Mouse (Mus musculus) heart, adult 9 months (tissue): Measurements from ENCODE around the gene Cdk1.
"Not testable (repeated sequence)": the region's sequence is repeated elsewhere in the genome, so short reads cannot be mapped to it uniquely, and the experiment has no call there.

Experiments used
- DNase-seq, 2 experiments: peaks; one replicate each; pipeline ENCODE4 v3.0.0; 2022; ENCODE audit warnings: low spot score in 2 of 2

Gene Cdk1

DNA sequence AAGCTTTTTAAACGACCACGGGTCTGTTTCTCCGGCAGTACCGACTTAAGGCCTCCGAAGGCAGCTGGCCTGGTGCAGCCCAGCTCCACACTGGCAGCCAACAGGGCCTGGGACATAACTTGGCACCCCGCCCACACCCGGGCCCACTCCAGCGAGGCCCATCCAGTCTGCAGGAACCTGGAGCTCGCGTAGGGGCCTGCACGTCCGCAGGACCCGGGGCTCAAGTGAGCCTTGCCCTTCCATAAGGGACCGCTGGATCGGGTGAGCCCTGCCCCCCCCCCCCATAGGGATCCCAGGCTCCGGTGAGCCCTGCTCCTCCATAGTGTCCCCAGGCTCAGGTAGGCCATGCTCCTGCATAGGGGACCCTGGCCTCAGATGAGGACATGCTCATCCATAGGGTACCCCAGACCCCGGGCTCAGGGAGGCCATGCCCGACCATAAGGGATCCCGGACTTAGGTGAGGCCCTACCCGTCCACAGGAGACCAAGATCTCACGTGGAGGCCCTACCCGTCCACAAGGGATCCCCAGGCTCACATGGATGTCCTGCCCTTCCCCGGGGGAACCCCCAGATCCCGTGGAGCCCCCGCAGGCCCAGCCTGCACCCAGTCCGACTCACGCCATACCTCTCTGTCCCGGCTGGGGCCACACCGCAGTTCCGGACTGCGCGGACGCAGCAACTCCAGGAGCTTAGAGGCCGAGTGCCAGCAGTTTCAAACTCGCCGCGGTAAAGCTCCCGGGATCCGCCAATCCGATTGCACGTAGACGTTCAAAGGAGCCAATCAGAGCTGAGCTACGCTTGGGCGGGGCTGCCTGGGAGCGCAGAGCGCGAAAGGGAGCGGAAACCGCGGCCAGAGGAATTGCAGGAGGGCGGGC lies at the start of gene Cdk1:
TSS of gene Cdk1 (minus strand) at position 727 of the 874 bp plus-strand sequence.
- DNase-seq = peak; percentile 97

DNA sequence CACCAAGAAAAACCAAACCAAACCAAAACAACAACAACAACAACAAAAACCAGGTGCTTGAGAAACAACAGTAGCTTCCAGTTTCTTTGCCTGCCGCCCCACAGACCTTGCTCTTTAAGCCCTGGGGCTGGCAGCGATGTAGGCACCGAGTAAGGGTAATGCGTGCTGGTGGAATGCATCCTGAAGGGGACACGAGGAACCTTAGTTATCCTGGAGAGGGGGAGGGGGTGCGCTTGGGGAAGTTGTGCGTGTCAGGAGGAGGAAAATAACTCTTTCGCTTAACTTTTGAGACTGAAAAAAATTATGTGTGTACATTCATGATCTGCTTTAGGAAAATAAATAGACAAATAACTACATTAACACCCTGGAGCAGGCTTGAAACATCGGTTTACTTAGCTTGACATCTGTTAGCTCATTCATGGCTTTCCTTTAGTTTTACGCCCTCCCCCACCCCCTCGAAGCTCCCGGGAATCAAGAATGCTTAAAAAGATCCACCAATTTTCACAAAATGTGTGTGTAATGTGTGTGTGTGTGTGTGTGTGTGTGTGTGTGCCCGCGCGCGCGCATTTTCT lies 47.2 kb upstream of the Cdk1 start:
- DNase-seq = no peak

DNA sequence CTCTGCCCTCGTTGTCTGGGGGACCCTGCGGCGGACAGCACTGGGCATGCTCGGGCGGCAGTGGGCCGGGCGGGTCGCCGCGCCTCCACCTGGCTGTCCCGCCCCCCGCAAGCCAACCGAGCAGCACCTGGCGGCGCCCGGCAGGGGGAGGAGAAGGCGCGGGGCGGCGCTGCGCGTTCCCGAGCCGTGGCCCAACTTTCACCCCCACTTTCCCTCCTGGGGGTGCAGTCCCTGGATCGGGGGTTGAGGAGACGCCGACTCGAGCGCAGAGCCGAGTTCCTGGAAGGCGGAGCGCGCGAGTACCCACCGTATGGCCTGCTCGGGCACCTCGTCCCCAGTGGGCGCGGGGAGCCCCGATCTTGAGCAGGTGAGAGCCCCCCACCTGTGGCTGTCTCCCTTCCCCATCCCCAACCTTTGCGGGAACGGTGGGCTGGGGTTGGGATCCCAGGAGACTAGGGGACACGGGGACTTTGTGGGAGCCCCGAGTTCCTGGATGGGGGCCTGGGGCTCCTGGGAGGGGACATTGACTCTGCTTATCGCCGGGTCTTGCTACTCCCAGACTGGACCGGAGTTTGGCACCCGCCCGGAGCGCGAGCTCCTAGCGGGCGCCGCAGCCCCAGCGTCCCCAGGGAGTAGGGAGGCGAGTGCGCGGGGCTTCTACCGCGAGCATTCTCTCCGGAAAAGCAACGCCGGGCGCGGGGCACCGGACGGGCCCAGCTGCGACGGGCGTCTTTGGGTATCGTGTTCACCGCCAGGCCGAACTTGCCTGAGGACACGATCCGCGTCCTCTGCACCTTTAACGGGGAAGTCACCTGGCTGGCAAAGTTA lies 46.2 kb upstream of the Cdk1 start, which contains the start of gene Ank3:
TSS of gene Ank3 (plus strand) at position 11 of the 828 bp plus-strand sequence.
- no peak for DNase-seq

DNA sequence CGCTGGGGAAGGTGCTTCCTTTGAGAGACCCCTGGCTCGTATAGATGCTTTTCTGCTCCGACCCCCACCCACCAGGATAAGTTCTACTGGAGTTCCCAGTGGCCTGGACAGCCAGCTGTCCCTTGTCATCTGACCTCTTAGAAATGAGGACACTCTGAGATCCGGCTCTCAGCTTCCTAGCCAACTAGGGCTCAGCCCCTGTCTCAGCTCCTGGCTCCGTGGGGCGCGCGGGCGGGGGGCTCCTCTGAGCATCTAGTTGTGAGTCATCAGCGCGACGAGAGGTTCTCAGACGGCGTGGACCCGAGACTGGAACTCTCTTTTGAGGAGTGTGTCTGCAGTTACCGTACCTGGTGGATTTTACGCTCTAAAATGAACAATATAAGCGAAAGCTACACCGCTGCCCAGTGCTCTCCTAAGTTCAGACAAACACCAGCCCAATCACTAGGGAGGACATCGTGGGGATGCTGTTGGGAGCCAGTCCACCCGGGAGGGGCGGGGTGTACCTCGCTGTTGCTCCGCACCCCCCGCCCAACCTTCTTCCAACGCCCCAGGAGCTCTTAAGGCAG lies 45.5 kb upstream of the Cdk1 start:
- DNase-seq = no peak

DNA sequence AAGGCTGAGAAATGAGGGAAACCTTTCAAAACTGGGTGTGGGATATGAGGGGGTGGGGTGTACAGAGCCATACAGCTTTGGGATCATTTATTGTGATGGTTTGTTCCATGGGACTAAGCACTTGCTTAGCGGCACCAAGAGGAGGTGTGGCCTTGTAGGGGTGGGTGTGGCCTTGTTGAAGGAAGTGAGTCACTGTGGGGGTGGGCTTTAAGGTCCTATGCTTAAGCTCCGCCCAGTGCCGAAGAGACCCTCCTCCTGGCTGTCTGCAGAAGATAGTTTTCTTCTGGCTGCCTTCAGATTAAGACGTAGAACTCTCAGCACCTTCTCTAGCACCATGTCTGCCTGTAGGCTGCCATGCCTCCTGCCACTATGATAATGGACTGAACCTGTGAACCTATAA lies 36.8 kb upstream of the Cdk1 start:
- no peak for DNase-seq

DNA sequence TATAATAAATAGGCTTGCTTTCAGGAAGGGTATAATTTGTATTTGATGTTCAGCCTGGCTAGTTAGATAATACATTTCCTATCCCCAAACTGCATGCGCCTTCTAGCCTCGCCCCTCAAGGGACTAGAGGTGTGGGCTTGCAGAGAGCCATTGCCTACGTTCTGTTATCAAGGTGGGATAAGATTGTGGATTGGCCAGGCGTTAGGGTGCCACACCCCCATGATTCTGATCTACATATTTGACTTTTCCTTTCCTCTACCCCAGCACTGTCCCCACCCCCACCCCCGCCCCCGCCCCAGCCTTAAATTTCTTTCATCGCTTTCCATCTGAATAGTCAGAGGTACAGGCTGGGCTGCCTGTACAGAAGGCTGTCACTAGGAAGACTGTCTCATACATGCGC lies 34.0 kb upstream of the Cdk1 start:
- no peak for DNase-seq

DNA sequence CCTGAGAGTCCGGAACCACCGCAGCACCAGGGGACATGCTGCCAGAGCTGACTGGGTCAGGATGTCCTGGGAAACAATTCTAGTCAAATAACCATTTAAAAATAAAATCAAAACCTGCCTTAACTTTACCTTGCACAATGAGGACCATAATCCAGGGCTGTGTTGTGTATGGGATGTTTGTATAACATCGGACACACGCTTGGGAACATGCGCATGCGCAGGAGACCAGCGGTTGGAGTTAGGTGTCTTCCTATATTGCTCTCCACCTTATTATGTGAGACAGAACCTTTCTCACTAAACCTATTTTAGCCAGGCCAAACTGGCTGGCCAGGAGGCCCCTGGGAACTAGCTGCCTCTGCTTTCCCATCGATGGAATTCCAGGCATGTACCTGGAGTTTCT lies 32.4 kb upstream of the Cdk1 start:
- DNase-seq = no peak

DNA sequence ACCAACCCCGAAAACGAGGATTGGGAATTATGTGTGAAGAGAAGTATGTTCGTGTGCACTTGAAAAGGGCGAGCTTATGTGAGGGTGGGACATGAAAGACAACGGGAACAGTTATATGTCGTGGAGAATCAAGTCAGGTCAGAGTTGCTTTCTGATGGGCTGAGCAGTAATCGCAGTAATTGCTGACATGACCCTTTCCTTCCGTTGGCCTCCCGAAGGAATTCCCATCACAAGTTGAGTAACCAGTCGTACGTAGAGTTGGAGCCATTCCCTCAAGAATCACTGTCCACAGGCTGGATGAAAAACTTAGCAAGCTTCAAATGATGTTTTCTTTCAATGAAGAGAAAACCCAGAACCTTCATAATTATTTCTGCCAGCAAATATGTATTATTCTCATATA lies 31.9 kb upstream of the Cdk1 start:
- DNase-seq = no peak

DNA sequence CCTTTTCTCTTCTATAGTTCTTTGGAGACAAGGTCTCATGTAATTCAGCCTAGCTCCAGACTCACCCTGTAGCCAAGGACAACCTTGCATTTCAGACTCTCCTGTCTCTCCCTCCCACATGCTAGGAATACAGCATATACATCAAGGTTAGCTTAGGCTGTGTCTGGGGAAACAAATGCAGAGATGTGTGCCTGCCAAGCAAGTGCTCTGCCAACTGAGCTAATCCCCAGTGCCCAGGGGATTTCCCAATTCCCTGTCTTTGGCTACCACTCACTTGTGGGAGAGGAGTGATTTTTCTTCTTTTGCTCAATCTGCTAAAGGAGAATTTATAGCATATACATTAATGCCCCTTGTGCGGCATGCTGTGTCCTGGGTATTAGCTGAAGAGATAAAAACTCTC lies 30.4 kb upstream of the Cdk1 start:
- DNase-seq = no peak

DNA sequence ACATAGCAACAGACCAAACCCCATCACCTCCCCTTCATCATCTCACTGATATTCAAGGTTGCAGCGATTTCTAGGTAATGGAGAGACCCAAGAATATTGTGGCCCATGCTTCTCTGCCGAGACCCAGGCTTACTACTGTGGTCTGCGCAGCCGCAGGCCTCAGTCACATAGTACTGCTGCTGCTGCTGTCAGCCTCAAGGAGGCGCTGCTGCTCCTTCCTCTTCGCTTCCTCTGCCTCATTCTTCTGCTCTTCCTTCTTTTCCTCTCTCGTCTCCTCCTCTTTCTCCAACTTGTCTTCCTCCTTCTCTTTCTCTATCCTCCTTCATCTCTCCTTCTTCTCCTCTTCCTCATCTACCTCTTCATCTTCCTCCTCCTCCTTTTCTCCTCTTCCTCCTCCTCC lies 22.4 kb upstream of the Cdk1 start:
- DNase-seq = no peak

DNA sequence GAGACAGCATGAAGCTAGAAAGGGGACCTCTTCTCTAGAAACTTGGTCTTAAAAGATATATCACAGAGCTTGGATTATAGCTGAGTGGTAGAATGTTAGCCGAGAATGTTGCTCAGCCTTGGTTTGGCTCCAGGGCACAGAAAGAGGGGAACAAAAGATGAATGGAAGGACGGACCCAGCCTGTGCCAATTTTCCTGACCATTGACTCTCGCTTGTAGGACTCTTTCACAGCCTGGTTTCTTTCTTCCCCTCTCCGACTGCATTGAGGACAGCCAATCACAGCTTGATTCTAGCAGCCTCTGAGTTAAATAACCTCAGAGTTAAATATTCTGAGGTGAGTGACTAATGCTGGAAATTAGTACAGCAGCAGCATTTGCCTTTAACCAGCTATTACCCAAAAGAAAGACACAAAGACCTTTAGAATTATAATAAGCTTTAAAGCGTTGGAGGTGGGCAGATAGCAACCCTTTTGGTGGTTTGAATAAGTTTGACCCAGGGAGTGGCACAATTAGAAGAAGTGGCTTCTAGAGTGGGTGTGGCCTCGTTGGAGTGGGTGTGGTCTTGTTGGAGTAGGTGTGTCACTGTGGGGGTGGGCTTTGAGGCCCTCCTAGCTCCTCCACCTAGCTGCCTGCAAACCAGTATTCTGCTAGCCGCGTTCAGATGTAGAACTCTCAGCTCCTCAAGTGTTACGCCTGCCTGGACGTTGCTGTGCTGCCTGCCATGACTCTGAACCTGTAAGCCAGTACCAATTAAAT lies 21.2 kb upstream of the Cdk1 start:
- no peak for DNase-seq

DNA sequence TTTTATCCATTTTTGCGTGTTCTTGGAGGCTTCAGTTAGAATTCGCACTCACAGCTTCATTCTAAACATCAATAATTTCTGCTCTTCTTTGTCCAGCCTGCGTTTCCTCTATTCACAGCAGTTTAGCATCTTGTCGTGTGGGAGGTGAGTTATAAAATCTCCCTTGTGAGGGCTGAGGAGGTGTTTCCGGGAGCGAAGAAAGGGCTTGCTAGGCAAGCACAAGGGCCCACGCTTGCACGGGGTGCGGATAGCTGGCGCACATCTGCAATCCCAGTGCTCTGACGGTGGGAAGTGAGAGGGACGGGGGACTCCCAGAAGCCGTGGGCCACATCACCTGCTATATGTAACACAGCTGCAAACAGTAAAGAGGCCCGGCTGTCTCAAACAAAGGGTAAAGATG lies 19.3 kb upstream of the Cdk1 start:
- no peak for DNase-seq

DNA sequence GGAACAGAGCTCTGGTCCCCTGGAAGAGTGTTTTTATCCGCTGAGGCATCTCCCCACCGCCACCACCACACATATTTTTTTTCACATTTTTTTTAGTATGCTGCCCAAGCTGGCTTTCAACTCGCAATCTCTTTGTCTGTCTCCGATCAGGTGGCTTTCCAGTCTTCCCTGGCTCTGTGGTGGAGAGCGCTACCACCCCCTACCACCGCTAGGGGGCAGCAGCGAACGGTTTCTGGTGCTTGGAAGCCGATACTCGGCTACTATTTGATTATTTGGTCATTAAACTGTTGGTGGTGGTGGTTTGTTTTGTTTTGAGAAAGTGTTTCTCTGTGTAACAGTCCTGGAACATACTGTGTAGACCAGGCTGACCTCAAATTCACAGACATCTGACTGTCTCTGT lies 18.7 kb upstream of the Cdk1 start:
- no peak for DNase-seq

DNA sequence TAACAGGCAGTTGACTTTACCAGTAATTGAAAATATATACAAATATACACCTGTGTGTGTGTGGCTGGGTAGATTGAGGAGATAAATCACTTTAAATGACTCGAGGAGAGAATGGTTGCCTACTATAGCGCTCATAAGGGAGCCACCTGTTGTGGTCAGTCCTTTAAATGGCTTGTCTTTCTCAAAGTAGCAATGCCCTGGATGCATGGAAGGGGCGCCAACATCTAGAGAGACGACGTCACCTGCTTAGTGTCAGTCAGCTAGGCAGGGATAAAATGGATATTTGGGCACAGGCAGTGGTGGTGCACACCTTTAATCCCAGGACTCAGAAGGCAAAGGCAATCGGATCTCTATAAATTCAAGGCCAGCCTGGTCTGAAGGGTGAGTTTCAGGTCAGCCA lies 16.6 kb upstream of the Cdk1 start:
- DNase-seq = no peak

DNA sequence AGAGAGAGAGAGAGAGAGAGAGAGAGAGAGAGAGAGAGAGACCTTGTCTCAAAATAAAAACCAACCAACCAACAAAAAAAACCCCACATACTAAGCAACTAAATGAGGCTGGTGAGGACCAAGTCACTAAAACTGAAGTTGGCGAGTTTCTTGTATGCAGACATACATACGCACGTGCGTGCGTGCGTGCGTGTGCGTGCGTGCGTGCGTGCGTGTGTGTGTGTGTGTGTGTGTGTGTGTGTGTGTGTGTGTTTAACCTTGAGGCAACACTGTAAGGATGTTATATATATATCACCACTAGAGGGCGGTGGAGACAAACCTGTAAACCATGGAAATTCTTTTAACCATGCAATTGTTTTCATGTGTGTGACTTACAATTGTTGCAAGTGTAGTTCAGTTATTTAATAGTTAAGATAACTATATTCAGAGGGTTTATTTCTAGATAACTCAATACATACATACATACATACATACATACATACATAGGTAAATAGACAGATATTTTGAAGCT lies 14.2 kb upstream of the Cdk1 start:
- no peak for DNase-seq

DNA sequence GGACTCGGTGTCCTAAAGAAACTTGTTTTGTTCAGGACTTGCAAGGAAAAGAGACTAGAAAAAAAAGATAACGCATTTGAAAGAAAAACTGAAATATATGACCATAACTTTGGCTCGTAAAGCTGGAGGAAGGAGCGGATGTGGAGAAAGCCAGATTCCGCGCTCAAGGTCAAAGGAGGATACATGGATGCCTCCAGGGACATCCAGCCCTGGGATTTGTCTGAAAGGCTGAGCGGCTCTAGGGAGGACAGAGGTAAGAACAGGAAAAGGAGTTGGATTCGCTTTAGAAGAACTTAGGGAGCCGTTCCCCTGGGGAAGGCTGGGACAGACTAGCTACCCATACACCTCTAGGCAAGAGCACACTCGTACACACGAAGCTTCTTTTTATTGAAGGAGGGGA lies 13.5 kb upstream of the Cdk1 start:
- DNase-seq = peak in 1 of 2 experiments; percentile 9

DNA sequence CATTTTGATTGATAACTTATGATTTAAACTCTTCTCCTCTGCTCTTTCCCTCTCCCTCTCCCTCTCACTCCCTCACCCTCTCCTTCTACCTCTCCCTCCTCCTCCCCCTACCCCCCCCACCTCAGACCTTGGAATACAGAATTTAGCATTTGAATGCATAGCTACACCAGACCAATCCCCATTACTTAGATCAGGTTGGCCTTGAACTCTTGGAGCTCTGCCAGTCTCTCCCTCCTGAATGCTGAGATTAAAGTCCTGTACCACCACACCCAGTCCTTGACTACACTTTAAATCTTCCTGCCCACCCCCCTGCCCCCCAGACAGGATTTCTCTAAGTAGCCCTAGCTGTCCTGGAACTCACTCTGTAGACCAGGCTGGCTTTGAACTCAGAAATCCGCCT lies 6.9 kb upstream of the Cdk1 start:
- no peak for DNase-seq

DNA sequence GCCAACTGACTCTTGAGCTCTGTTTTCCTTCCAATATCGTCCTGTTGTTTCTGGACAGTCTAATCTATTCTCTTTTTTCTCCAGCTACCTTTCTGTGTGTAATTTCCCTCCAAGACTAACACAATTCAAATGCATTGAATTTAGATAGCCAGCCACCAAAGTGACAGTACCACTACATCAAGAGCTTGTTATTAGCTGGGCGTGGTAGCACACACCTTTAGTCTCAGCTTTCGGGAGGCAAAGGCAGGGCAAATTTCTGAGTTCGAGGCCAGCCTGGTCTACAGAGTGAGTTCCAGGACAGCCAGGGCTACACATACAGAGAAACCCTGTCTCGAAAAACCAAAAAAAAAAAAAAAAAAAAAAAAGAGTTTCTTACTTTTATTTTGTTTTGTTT lies 345 bp upstream of the Cdk1 start:
- DNase-seq = not testable (repeated sequence)

DNA sequence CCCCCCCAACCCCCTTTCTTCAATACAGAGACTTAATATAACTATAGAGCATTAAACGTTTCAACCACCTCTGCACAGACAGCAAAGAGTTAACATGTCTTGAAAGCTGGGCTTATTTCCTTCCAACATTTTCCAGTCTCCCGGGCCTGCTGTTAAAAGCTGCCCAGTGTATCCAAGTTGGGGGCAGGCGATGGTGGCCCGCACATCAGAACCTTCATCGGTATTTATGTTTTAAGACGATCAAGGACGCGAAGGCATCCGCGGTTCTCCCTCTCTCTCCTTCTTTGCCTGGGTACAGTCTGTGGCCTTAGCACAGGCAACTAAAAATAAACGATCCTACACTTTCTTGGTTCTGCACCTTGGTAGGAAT lies 911 bp downstream of the Cdk1 start:
- no peak for DNase-seq

DNA sequence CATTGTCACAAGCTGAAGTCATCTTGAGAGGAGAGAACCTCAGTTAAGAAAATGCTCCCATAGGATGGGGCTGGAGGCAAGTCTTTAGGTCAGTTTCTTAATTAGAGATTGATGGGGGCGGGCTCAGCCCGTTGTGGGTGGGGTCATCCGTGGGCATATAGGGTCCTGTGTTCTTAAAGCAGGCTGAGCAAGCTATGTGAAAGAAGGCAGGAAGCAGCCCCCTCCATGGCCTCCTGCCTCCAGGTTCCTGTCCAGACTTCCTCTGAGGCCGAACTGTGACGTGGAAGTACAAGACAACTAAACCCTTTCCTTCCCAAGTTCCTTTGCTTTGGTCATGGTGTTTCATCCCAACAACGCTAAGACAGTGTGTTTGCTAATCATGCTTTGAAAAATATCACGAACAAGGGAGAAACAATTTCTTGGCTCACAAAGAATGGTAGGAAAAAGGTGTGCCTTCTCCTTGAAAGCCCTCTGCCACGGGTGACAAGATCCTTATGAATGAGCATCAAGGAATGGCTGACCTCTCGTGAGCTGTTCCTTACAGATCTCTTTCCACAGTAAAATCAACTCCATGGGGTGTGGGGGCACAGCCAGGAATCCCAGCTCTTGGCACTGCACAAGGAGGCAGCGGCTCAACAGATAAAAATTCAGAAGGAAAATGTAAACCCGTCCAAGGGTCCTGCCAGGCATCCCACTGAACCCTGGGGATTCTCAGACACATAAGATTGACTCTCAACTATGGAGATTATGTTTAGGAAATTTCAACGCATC lies 1.5 kb downstream of the Cdk1 start:
- DNase-seq = no peak

DNA sequence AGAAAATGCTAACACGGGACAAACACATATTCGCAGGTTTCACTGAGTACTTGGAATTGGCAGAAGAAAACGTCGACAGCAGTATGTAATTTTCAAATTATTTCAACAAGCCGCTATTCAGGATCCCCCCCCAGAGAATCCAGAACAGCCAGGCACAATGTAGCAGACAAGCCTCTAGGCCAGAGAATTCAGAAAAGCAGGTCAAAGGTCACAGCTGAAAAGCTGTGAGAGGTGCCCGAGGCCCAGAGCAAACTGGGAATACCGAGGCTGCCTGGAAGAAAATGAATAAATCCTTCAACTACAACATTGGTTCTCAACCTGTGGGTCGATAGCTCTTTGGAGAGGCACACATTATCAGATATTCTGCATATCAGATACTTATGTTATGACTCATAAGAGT lies 4.5 kb downstream of the Cdk1 start:
- no peak for DNase-seq
